Mouse (Mus musculus): ENCODE measurements around the gene Moap1.

Moap1 gene

GRCm38 (mm10) chr12:102704457-102705198 is 38.8 kb downstream of the Moap1 start, which contains the start of gene Itpk1:
TSS of gene Itpk1 (minus strand) at chr12:102704930.
- peak; percentile 79 for DNase-seq

- no peak for DNase-seq
These were observed 39.5 kb downstream of the Moap1 start for GRCm38 (mm10) chr12:102703921-102704408.

GRCm38 (mm10) chr12:102703441-102703840 is 40.0 kb downstream of the Moap1 start:
- DNase-seq: no peak

GRCm38 (mm10) chr12:102703111-102703412 is 40.4 kb downstream of the Moap1 start:
- DNase-seq: peak; percentile 61

- DNase-seq: peak; percentile 95
These were observed 40.9 kb downstream of the Moap1 start for GRCm38 (mm10) chr12:102702356-102703110.

- no peak for DNase-seq
These were observed 41.7 kb downstream of the Moap1 start for GRCm38 (mm10) chr12:102701691-102702207.

- DNase-seq: no peak
These were observed 43.0 kb downstream of the Moap1 start for GRCm38 (mm10) chr12:102700453-102700852.

GRCm38 (mm10) chr12:102699156-102699555 is 44.3 kb downstream of the Moap1 start:
- no peak for DNase-seq

- DNase-seq: no peak
These were observed 45.3 kb downstream of the Moap1 start for GRCm38 (mm10) chr12:102698089-102698684.

- DNase-seq: no peak
These were observed 46.1 kb downstream of the Moap1 start for GRCm38 (mm10) chr12:102697381-102697780.

GRCm38 (mm10) chr12:102696635-102697354 is 46.7 kb downstream of the Moap1 start:
- no peak for DNase-seq

GRCm38 (mm10) chr12:102695369-102696239 is 47.9 kb downstream of the Moap1 start:
- no peak for DNase-seq
